Mouse (Mus musculus) thymus, adult 2 months (tissue): Measurements from ENCODE around the gene Gbe1.

Experiments used
- CTCF ChIP-seq: fragments of 200-500 bp; IDR thresholded peaks from 2 replicates; pipeline ENCODE4 v1.5.1; 2012; ENCODE audit warnings: mild to moderate bottlenecking, control low read depth, low read length, moderate library complexity, borderline replicate concordance; ENCODE audit not compliant: control insufficient read depth, poor library complexity, insufficient read depth; ENCODE audit errors: extremely low read depth
- POLR2A ChIP-seq: fragments of 200-500 bp; IDR thresholded peaks from 2 replicates; pipeline ENCODE4 v1.6.1; 2012; ENCODE audit warnings: mild to moderate bottlenecking, low read length, control low read depth, moderate library complexity; ENCODE audit not compliant: control insufficient read depth, poor library complexity, insufficient read depth; ENCODE audit errors: extremely low read depth

DNA sequence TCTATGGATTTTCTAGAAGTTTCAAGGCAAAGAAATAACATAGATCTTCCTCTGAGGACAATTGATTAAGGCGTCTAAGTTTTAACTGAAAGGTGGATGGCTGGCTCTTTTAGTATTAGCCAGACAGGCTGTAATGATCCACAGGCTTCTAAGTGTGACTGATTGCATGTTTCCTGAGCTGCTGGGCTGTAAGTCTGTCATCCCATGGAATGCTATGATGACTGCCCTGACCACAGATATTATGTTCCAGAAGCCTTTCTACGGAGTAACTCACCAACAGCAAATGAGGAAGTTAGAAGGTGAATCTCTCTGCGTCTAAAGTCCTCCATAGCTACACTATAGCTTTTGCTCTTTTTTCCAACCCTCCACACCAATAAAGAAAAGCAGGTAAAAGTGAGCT, 197.2 kb downstream of the Gbe1 start:
- TF ChIP-seq CTCF (no peak), POLR2A (no peak)
